Mouse (Mus musculus) kidney, adult 10 weeks (tissue): ENCODE data around the gene Gucy2f. TPM values are rescaled to one million over a fixed set of nuclear protein-coding genes. Genes with fewer than 3 reads are reported as not detected.

Source experiments
- polyA plus RNA-seq: library from polyadenylated mRNA; stranded (reverse); fragments of 350-450 nt; fragmentation: Illumina TruSeq; extraction: RNeasy Lipid Tissue Mini Kit (QIAGEN cat#74804); gene quantifications from one replicate; pipeline ENCODE4 v1.2.3, GENCODE M21; 2014; ENCODE audit warnings: low read depth, low replicate concordance

Gucy2f gene
- 0.24 TPM for polyA plus RNA-seq

GRCm38 (mm10) chrX:142196831-142197230 lies at the start of gene Gucy2f:
TSS of gene Gucy2f (minus strand) at chrX:142196931.

DNA sequence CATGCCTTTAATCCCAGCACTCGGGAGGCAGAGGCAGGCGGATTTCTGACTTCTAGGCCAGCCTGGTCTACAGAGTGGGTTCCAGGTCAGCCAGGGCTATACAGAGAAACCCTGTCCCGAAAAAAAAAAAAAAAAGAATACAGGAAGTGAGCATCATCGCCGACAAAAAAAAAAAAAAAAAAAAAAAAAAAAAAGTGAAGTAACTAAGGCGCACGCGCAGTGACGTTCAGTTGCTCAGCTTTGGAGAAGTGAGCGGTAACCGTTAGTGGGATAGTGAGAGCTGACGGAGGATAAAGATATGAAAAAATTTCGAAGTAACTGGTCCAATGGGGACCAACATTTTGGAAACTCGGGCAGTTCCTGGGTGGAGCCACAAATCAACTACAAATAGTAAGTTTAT lies 29.8 kb upstream of the Gucy2f start, which contains the start of gene Nxt2:
Nxt2 (plus strand) TSS at position 229 of the 400 bp plus-strand sequence.

Other genes with a start within 250 kb of the Gucy2f start
- gene Nxt2, start 29.8 kb upstream of the Gucy2f start, polyA plus RNA-seq: 239 TPM
- 0.57 TPM for gene Kcne1l, start 109.4 kb upstream of the Gucy2f start, polyA plus RNA-seq
- gene Acsl4, start 193.6 kb upstream of the Gucy2f start, polyA plus RNA-seq: 109 TPM